Mouse (Mus musculus) heart, embryonic 14.5 days (tissue): Measurements from ENCODE around the gene Lpin2. TPM values are rescaled to one million over a fixed set of nuclear protein-coding genes. Genes with fewer than 3 reads are reported as not detected.

Experiments
- ATAC-seq: fragments of 200-750 bp; cut with Nextera tagmentation; 2 replicates; pipeline ENCODE4 v1.8.0; 2017; ENCODE audit warnings: low read depth, moderate TSS enrichment; ENCODE audit not compliant: insufficient number of reproducible peaks, insufficient read depth, low FRiP score
- H3K27ac ChIP-seq, 2 experiments: fragments of 200-500 bp in 1 of 2; fragments of 300-500 bp in 1 of 2; sonication (generic) in 1 of 2; replicated peaks in 1 of 2; 2 replicates each; pipeline ENCODE4 v1.5.1; 2012 to 2014; ENCODE audit warnings: low read depth in 2 of 2, low read length in 2 of 2, control low read depth in 1 of 2, mild to moderate bottlenecking in 1 of 2, mixed read lengths in 1 of 2; ENCODE audit not compliant: control insufficient read depth in 1 of 2, insufficient read depth in 1 of 2
- H3K27me3 ChIP-seq: fragments of 300-500 bp; sonication (generic); 2 replicates; pipeline ENCODE4 v1.6.1; 2014; ENCODE audit warnings: mild to moderate bottlenecking, low read length, control low read depth; ENCODE audit not compliant: control insufficient read depth, insufficient read depth
- H3K36me3 ChIP-seq: fragments of 300-500 bp; sonication (generic); 2 replicates; pipeline ENCODE4 v1.6.1; 2014; ENCODE audit warnings: mild to moderate bottlenecking, control low read depth, low read length, mixed read lengths; ENCODE audit not compliant: control insufficient read depth, insufficient read depth
- H3K4me1 ChIP-seq, 2 experiments: fragments of 200-500 bp in 1 of 2; fragments of 300-500 bp in 1 of 2; sonication (generic) in 1 of 2; 2 replicates each; pipeline ENCODE4 v1.6.1; 2012 to 2014; ENCODE audit warnings: low read length in 2 of 2, control low read depth in 1 of 2, mixed read lengths in 1 of 2; ENCODE audit not compliant: control insufficient read depth in 2 of 2, insufficient read depth in 2 of 2
- H3K4me2 ChIP-seq: fragments of 300-500 bp; sonication (generic); 2 replicates; pipeline ENCODE4 v1.6.1; 2014; ENCODE audit warnings: mild to moderate bottlenecking, low read length
- H3K4me3 ChIP-seq, 2 experiments: fragments of 200-500 bp in 1 of 2; fragments of 300-500 bp in 1 of 2; sonication (generic) in 1 of 2; 2 replicates each; pipeline ENCODE4 v1.5.1; 2012 to 2014; ENCODE audit warnings: low read length in 2 of 2, mild to moderate bottlenecking in 2 of 2, control low read depth in 1 of 2, low read depth in 1 of 2, moderate library complexity in 1 of 2; ENCODE audit not compliant: control insufficient read depth in 1 of 2, insufficient read depth in 1 of 2
- H3K9ac ChIP-seq: fragments of 300-500 bp; sonication (generic); 2 replicates; pipeline ENCODE4 v1.6.1; 2014; ENCODE audit warnings: mild to moderate bottlenecking, low read length
- H3K9me3 ChIP-seq: fragments of 300-500 bp; sonication (generic); 2 replicates; pipeline ENCODE4 v1.6.1; 2016; ENCODE audit warnings: low read length, control low read depth; ENCODE audit not compliant: control insufficient read depth
- WGBS: fragments of 180-500 bp; shearing (Covaris S2); extraction: QIAGEN DNeasy Blood & Tissue Kit; methylation state at CpG from one replicate; pipeline ENCODE4 v1.1.7; 2014; 5-methylcytosine and 5-hydroxymethylcytosine counted together
- polyA plus RNA-seq: library from polyadenylated mRNA; unstranded; fragments of >200 nt; fragmentation: Nextera tagmentation; extraction: Ambion mirVana; gene quantifications from 2 replicates; pipeline ENCODE4 v1.2.1, GENCODE M21; 2014

The Lpin2 gene
- polyA plus RNA-seq, 1 experiment from 2014 or later, result 15.2 TPM

- no peak overlapping the region for H3K27ac ChIP-seq
- H3K36me3 ChIP-seq, result 0 out of 2 replicates have a peak, but pooled peaks cover 11% of the 10 kb centered on the region
- WGBS, result 78% methylated on average over 14 of the region's 14 CpGs
- no peak overlapping the region for H3K4me3 ChIP-seq
- no peaks in the 10 kb centered on the region for H3K9me3 ChIP-seq
- no peak overlapping the region for H3K9ac ChIP-seq
- peaks cover 43 to 54% of the 10 kb centered on the region in 2 experiments for H3K4me1 ChIP-seq
- no peaks in the 10 kb centered on the region for H3K27me3 ChIP-seq
- no peak for ATAC-seq
- H3K4me2 ChIP-seq, result no peak overlapping the region
Observed at GRCm38 (mm10) chr17:71256068-71256615, 73.8 kb downstream of the Lpin2 start.

- no peak overlapping the region; a peak in 1 of 4 replicates for H3K27ac ChIP-seq
- no peak overlapping the region for H3K4me2 ChIP-seq
- 58% methylated on average over 13 of the region's 13 CpGs for WGBS
- H3K9me3 ChIP-seq, result no peaks in the 10 kb centered on the region
- H3K4me3 ChIP-seq, result no peak overlapping the region
- H3K27me3 ChIP-seq, result no peaks in the 10 kb centered on the region
- ATAC-seq, result no peak
- H3K4me1 ChIP-seq, result peaks cover 36 to 46% of the 10 kb centered on the region in 2 experiments
- 0 out of 2 replicates have a peak, but pooled peaks cover 11% of the 10 kb centered on the region for H3K36me3 ChIP-seq
- no peak overlapping the region for H3K9ac ChIP-seq
Observed at GRCm38 (mm10) chr17:71256806-71257536, 74.6 kb downstream of the Lpin2 start.

- H3K27me3 ChIP-seq, result no peaks in the 10 kb centered on the region
- no peak for ATAC-seq
- H3K27ac ChIP-seq, result no peak overlapping the region
Observed at GRCm38 (mm10) chr17:71259727-71260126, 77.4 kb downstream of the Lpin2 start.

GRCm38 (mm10) chr17:71260658-71261057, 78.3 kb downstream of the Lpin2 start:
- 58% methylated on average over 3 of the region's 3 CpGs for WGBS
- H3K4me3 ChIP-seq, result no peak overlapping the region
- H3K27me3 ChIP-seq, result no peaks in the 10 kb centered on the region
- no peaks in the 10 kb centered on the region for H3K9me3 ChIP-seq
- H3K36me3 ChIP-seq, result no peaks in the 10 kb centered on the region
- H3K4me1 ChIP-seq, result peaks cover 22 to 27% of the 10 kb centered on the region in 2 experiments
- no peak overlapping the region for H3K4me2 ChIP-seq
- no peak for ATAC-seq
- no peak overlapping the region for H3K9ac ChIP-seq
- H3K27ac ChIP-seq, result no peak overlapping the region

More at GRCm38 (mm10) chr17:71259727-71260126, 77.4 kb downstream of the Lpin2 start:
- Histone ChIP-seq H3K4me2 (no peak overlapping the region), H3K36me3 (no peaks in the 10 kb centered on the region), H3K9me3 (no peaks in the 10 kb centered on the region), H3K4me3 (no peak overlapping the region), H3K9ac (no peak overlapping the region), H3K4me1 (peaks cover 18 to 23% of the 10 kb centered on the region in 2 experiments)
- WGBS, result 79% methylated on average over 11 of the region's 11 CpGs

GRCm38 (mm10) chr17:71263136-71263535, 80.8 kb downstream of the Lpin2 start:
- Histone ChIP-seq H3K9ac (no peak overlapping the region), H3K4me1 (peaks cover 23 to 31% of the 10 kb centered on the region in 2 experiments), H3K4me3 (no peak overlapping the region), H3K9me3 (no peaks in the 10 kb centered on the region), H3K27me3 (no peaks in the 10 kb centered on the region), H3K4me2 (no peak overlapping the region), H3K27ac (no peak overlapping the region), H3K36me3 (no peaks in the 10 kb centered on the region)
- WGBS, result 82% methylated on average over 6 of the region's 6 CpGs
- no peak for ATAC-seq

GRCm38 (mm10) chr17:71264739-71265138, 82.4 kb downstream of the Lpin2 start:
- H3K9ac ChIP-seq, result no peak overlapping the region

GRCm38 (mm10) chr17:71265336-71266051, 83.1 kb downstream of the Lpin2 start:
- Histone ChIP-seq H3K36me3 (no peaks in the 10 kb centered on the region), H3K27ac (no peak overlapping the region), H3K9ac (no peak overlapping the region), H3K4me3 (no peak overlapping the region), H3K4me2 (no peak overlapping the region), H3K4me1 (peaks cover 36 to 47% of the 10 kb centered on the region in 2 experiments), H3K27me3 (no peaks in the 10 kb centered on the region), H3K9me3 (no peaks in the 10 kb centered on the region)
- WGBS, result 49% methylated on average over 5 of the region's 5 CpGs
- ATAC-seq, result no peak

More at GRCm38 (mm10) chr17:71264739-71265138, 82.4 kb downstream of the Lpin2 start:
- Histone ChIP-seq H3K9me3 (no peaks in the 10 kb centered on the region), H3K4me1 (peaks cover 33 to 43% of the 10 kb centered on the region in 2 experiments), H3K36me3 (no peaks in the 10 kb centered on the region), H3K4me3 (no peak overlapping the region), H3K27me3 (no peaks in the 10 kb centered on the region), H3K4me2 (no peak overlapping the region), H3K27ac (peak overlapping the region; percentile 25 to 28; a peak in 3 of 4 replicates)
- ATAC-seq, result no peak
- 15% methylated on average over 4 of the region's 4 CpGs for WGBS
